Mouse (Mus musculus): ENCODE measurements around the gene Sirt7.

- TF ChIP-seq CHD2 (IDR thresholded peaks at IDR 0.05; ENCODE audit: low read depth, low read length) (no peak), ZNF384 (IDR thresholded peaks at IDR 0.05; ENCODE audit: low read depth, low read length) (no peak)
Measured at GRCm38 (mm10) chr11:120642939-120643600, 18.0 kb upstream of the Sirt7 start.
